Mouse (Mus musculus): ENCODE measurements at regions not wholly inside any gene's neighbourhood (a gene's known extent, or its start where the extent isn't known, plus 50 kb on each side); places are given as distances from the start of the nearest gene placed in this dataset.

DNA sequence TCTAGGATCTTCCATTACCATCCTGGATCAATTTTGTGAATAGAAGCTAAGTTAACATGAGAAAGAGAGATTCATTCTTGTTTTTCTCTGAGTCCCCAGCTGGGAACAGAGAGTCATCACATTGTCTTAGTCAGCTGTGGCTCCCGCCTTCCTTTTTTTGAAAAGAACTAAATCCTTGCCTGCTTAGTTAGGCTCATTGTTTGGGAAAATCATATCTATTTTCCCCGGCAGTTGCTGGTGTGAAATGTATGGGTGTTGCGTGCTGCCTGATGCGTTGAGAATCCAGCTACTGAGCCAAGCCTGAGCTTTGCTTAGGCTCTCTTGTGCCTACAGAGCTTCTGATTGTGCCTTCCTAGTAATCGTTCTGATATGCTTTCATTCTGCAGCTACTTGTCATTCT, 66.3 kb downstream of the Fam50b start:
- POLR2A ChIA-PET = interaction anchor here in 1 of 4 experiments (0.8 kb wide), 1 partner anchor 193 kb away, joined by 3 read pairs; no protein-coding TSS in a partner anchor
- CTCF ChIA-PET = no interaction called here

DNA sequence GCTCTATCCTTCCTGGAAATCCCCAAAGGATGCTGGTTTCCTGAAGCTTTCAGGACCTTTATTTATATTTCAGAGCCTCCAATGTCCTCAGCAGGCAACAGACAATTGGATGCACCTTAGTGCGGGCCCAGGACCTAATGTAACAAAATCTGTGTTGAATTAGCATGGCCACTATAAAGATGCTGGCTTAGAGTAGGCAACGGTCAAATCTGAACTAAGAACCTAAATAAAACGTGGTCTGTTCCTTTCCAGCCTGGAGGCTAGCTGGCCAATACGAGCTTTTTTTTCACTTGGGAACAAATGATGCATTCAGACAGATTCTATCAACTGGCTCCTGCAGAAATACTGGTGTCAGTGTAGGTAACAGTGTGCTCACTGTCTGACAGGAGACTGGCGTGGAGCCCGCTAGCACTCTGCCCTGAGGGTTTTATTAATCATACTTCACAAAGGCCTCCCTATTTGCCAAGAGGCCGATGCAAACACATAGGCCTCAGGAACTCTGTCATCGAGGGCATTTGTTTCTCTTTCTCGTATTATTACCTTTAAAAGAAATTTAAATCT, 68.5 kb upstream of the Prpf4b start:
- POLR2A ChIA-PET = interaction anchor here in 1 of 4 experiments (0.5 to 0.6 kb wide), 2 partner anchors 317 to 648 kb away, joined by 4 to 6 read pairs; no protein-coding TSS in a partner anchor
- CTCF ChIA-PET = no interaction called here

DNA sequence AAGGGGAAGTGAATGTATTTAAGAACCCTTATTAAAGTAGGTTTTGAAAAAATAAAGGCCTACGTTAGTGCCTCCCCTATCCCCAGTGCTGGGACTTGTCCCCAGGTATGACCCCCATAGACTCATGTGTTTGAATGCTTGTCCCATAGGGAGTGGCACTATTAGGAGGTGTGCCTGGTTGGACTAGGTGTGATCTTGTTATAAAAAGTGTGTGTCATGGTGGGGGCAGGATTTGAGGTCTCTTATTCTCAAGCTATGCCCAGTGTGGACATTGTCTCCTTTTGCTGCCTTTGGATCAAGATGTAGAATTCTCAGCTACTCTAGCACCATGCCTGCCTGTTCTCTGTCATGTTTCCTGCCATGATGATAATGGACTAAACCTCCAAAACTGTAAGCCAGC, 65.6 kb upstream of the Prpf4b start:
- CTCF ChIA-PET = no interaction called here
- POLR2A ChIA-PET = no interaction called here

DNA sequence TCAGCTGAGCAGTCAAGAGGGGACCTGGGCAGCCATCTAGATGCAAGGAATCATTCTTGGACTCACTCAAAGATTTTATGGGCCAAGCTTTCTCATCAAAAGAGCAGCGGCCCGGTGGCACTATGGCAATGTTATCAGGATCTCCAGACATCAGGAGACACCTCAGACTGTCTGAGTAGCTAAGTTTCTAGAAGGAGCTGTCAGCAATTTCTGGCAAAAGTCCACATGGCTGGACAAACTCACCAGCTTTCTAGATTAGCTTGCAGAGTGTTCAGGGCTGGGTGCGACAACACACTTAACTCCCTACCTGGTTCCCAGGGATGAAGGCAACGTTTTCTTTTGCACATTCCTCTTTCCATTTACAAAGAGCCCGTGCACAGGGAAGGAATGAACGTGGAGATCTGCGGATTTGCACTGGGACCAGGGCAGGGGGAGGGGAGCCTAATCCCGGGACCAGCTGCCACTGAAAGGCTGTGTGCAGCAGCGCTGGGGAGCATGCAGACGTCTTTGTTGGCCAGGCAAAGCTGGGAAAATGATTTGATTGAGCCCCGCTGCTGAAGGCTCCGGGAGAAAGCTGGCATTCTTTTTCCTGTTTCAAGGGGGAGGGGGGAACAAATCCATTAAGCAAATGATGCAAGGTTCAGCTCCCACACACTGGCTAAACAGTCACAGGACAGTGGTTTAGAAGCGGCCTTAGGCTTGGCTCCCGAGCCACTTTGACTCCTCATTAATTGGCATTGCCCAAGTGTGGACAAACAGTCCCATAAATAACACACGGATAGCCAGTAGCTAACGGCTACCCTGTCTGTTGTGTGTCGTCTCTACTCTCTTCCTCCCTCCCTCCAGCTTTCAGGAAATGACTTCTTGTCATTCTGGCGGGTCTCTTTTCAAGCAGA, 60.7 kb upstream of the Prpf4b start:
- CTCF ChIA-PET = interaction anchor here in 2 of 4 experiments (0.5 to 0.9 kb wide), 4 partner anchors 21 to 438 kb away, joined by 3 to 5 read pairs (median 3); no protein-coding TSS in a partner anchor
- POLR2A ChIA-PET = interaction anchor here in 2 of 4 experiments (0.5 to 1.9 kb wide), 5 partner anchors 13 to 755 kb away, joined by 3 to 9 read pairs (median 6); partner anchors contain the start of gene Prpf4b (in 1 of the 2)

DNA sequence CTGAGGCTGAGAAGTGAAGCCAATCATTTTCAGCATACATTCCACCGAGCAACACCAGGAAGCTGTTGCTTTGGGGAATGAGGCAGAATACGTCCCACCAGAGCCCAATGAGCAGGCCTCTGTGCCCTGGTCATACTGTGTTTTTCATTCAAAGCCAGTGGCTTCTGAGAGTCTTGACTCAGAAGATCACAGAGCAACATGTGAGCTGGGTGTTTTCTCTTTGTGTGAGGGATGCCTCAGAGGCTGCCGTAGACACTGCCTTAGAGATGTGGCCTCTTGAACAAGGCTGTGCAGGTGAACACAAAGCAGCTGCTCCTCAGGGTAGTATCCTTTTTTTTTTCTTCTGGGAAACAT, 60.1 kb upstream of the Prpf4b start:
- POLR2A ChIA-PET = interaction anchor here in 1 of 4 experiments (1.5 to 1.9 kb wide), 2 partner anchors 12 to 59 kb away, joined by 5 to 7 read pairs; partner anchors contain the start of gene Prpf4b

DNA sequence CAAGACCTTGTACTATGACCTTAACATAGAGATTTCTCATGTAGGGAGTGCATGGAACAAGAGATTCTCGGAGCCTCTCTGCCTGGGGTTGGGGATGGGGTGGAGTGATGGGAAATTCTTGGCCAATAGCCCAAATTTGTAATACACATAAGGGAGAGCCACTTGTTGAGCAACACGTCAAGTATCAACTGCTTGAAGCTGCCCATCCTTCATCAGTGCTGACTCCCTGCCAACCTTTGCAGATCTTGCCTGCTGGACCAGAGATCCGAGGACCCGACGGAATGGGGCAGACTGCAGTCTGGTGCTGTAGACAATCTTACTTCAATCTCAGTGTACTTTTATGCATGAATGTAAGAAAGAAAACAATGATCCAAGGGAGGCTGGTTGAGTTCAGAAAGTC, 56.9 kb upstream of the Prpf4b start:
- ChIA-PET CTCF (interaction anchor here in 1 of 4 experiments (0.7 kb wide), 1 partner anchor 25 kb away, joined by 6 read pairs; no protein-coding TSS in a partner anchor), POLR2A (no interaction called here)

More for the DNA sequence above, 60.1 kb upstream of the Prpf4b start:
- CTCF ChIA-PET = interaction anchor here in 3 of 4 experiments (0.5 to 0.9 kb wide), 4 partner anchors 21 to 1114 kb away, joined by 3 to 5 read pairs (median 4); no protein-coding TSS in a partner anchor

DNA sequence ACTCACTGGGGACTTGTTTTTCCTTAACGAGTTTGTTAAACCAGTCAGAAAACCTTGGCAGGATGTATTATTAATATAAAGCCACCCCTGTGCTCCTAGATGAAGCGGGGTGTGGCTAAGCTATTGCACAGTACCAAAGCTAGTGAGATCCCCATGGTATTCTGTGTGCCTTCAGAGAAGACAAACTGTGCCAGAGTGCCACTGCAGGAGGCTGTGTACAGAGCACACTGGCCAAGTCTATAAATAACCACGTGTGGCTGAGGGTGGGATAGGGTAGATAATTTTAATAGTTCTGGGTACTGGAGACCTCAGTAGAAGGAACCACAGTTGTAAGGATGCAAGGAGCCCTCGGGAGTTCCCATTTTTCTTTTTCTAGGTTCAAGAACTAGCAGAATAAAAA, 54.7 kb upstream of the Prpf4b start:
- CTCF ChIA-PET = interaction anchor here in 1 of 4 experiments (1.0 kb wide), 1 partner anchor 27 kb away, joined by 4 read pairs; no protein-coding TSS in a partner anchor

DNA sequence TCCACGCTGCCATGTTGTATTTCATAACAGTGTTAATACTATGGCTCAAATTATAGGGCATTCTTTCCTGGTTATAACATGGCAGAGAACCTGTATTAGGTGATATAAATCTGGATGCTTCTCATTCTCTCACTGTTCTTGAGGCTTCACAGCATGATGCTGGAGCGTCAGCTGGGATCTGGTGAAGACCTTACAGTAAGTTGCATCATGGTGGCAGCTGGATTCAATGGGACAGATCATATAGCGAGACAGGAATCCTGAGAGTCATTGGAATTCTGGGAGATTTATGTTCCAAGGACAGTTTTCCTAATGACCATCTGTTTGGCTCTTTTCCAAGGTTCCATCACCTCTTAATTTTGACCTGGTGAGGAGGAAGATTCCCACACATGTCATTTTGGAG, 53.2 kb upstream of the Prpf4b start:
- ChIA-PET POLR2A (no interaction called here), CTCF (no interaction called here)

More for the DNA sequence above, 54.7 kb upstream of the Prpf4b start:
- POLR2A ChIA-PET = interaction anchor here in 1 of 4 experiments (0.9 kb wide), 1 partner anchor 10 kb away, joined by 3 read pairs; no protein-coding TSS in a partner anchor

DNA sequence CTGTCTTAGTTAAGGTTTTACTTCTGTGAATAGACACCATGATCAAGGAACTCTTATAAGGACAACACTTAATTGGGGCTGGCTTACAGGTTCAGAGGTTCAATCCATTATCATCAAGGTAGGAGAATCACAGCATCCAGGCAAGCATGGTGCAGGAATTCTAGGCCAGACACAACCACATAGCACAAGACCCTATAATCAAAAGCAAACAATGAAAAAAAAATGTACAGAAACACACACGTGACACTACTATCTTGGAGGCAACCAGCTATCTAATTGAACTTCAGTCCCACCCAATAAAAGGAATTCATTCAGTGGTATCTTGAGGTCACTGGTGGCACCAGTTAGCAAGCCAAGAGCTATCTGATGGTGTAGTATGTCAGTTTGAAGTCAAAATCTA, 50.9 kb upstream of the Prpf4b start:
- POLR2A ChIA-PET = no interaction called here

More for the DNA sequence above, 50.9 kb upstream of the Prpf4b start:
- CTCF ChIA-PET = no interaction called here

Data from embryonic stem cell, embryonic (primary cell).